Mouse (Mus musculus): ENCODE data around the gene Daam1. TPM values are rescaled to one million over a fixed set of nuclear protein-coding genes. Genes with fewer than 3 reads are reported as not detected.

The Daam1 gene
- polyA plus RNA-seq (2014; fragmentation: Illumina TruSeq; extraction: RNeasy Lipid Tissue Mini Kit (QIAGEN cat#74804); ENCODE audit: low replicate concordance), result 24.6 TPM

DNA sequence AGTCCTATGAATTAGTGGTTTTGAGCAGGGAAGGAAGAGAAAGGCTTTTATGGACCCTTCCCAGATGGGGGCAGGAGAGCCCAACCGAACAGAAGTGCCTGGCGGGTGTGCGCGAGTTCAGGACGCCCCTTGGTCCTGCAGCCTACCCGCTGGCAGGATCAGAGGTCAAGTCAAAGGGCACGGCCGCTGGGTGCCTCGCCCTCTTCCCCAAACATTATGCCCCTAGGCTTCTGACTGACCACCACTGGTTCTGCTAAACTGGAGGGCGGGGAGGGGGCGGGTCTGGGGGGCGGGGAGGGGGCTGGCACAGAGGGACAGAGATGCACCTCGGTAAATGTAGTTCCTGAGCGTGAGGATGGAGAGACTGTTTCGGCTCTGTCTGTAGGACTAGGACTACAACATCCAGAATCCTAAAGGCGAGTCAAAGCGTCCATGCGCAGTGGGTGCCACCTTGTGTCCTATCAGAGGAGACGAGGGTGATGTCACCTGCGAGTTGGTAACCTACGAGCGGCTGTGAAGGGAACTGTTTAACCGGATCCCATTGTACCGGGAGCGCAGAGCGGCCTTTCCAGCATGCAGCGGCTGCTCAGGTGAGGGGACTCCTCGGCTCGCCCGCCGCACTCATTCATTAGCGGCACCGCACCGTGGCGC lies at the start of gene Daam1:
Gene Daam1 (plus strand): TSS at position 472 of the 651 bp plus-strand sequence.

Other genes with a start within 250 kb of the Daam1 start
- gene Gpr135, start 240.0 kb downstream of the Daam1 start, polyA plus RNA-seq (2014; fragmentation: Illumina TruSeq; extraction: RNeasy Lipid Tissue Mini Kit (QIAGEN cat#74804); ENCODE audit: low replicate concordance), result 0.74 TPM